Mouse (Mus musculus): ENCODE data around the gene Smg6. TPM values are rescaled to one million over a fixed set of nuclear protein-coding genes. Genes with fewer than 3 reads are reported as not detected.

Gene Smg6
- polyA plus RNA-seq, 1 experiment from 2014 or later = 14.6 TPM

GRCm38 (mm10) chr11:74981464-74981863 is 55.8 kb downstream of the Smg6 start:
- ATAC-seq = no peak
- Histone ChIP-seq H3K4me3 (ENCODE audit: low read depth, low read length) (no peak overlapping the region), H3K27me3 (ENCODE audit: control insufficient read depth, insufficient read depth, low read depth, low read length) (no peaks in the 10 kb centered on the region), H3K4me2 (ENCODE audit: low read length) (no peak overlapping the region), H3K4me1 (ENCODE audit: control insufficient read depth, insufficient read depth, low read length) (no peaks in the 10 kb centered on the region), H3K9me3 (replicated peaks; ENCODE audit: control insufficient read depth, low read length, poor library complexity, severe bottlenecking) (no peaks in the 10 kb centered on the region), H3K36me3 (ENCODE audit: control insufficient read depth, insufficient read depth, low read length) (peaks cover 2% of the 10 kb centered on the region; the same call in 1 of the 2 replicates), H3K27ac (ENCODE audit: low read length) (no peak overlapping the region; the same call in 1 of the 2 replicates), H3K9ac (ENCODE audit: low read depth, low read length) (no peak overlapping the region)
- WGBS = 49% methylated on average over 2 of the region's 2 CpGs

- Histone ChIP-seq H3K9me3 (replicated peaks; ENCODE audit: control insufficient read depth, low read length, poor library complexity, severe bottlenecking) (no peaks in the 10 kb centered on the region), H3K36me3 (ENCODE audit: control insufficient read depth, insufficient read depth, low read length) (peaks cover 2% of the 10 kb centered on the region; the same call in 1 of the 2 replicates), H3K27ac (ENCODE audit: low read length) (no peak overlapping the region), H3K4me1 (ENCODE audit: control insufficient read depth, insufficient read depth, low read length) (no peaks in the 10 kb centered on the region), H3K4me3 (ENCODE audit: low read depth, low read length) (no peak overlapping the region), H3K27me3 (ENCODE audit: control insufficient read depth, insufficient read depth, low read depth, low read length) (no peaks in the 10 kb centered on the region), H3K9ac (ENCODE audit: low read depth, low read length) (no peak overlapping the region), H3K4me2 (ENCODE audit: low read length) (no peak overlapping the region)
- ATAC-seq = no peak
These were observed 56.6 kb downstream of the Smg6 start for GRCm38 (mm10) chr11:74982241-74982640.

- Histone ChIP-seq H3K27ac (ENCODE audit: low read length) (no peak overlapping the region), H3K9ac (ENCODE audit: low read depth, low read length) (no peak overlapping the region), H3K9me3 (replicated peaks; ENCODE audit: control insufficient read depth, low read length, poor library complexity, severe bottlenecking) (no peaks in the 10 kb centered on the region), H3K4me3 (ENCODE audit: low read depth, low read length) (no peak overlapping the region), H3K4me1 (ENCODE audit: control insufficient read depth, insufficient read depth, low read length) (no peaks in the 10 kb centered on the region), H3K36me3 (ENCODE audit: control insufficient read depth, insufficient read depth, low read length) (peaks cover 8% of the 10 kb centered on the region), H3K4me2 (ENCODE audit: low read length) (no peak overlapping the region), H3K27me3 (ENCODE audit: control insufficient read depth, insufficient read depth, low read depth, low read length) (no peaks in the 10 kb centered on the region)
- 52% methylated on average over 5 of the region's 5 CpGs for WGBS
- ATAC-seq = no peak
These were observed 62.5 kb downstream of the Smg6 start for GRCm38 (mm10) chr11:74988162-74988561.

GRCm38 (mm10) chr11:74989047-74989446 is 63.4 kb downstream of the Smg6 start:
- no peaks in the 10 kb centered on the region for H3K4me1 ChIP-seq (ENCODE audit: control insufficient read depth, insufficient read depth, low read length)
- no peaks in the 10 kb centered on the region for H3K9me3 ChIP-seq (replicated peaks; ENCODE audit: control insufficient read depth, low read length, poor library complexity, severe bottlenecking)
- no peak overlapping the region for H3K4me3 ChIP-seq (ENCODE audit: low read depth, low read length)
- no peak overlapping the region for H3K4me2 ChIP-seq (ENCODE audit: low read length)
- no peak overlapping the region for H3K9ac ChIP-seq (ENCODE audit: low read depth, low read length)
- H3K36me3 ChIP-seq (ENCODE audit: control insufficient read depth, insufficient read depth, low read length) = peaks cover 8% of the 10 kb centered on the region; the same call in 1 of the 2 replicates
- H3K27ac ChIP-seq (ENCODE audit: low read length) = no peak overlapping the region
- no peak for ATAC-seq
- H3K27me3 ChIP-seq (ENCODE audit: control insufficient read depth, insufficient read depth, low read depth, low read length) = no peaks in the 10 kb centered on the region
- WGBS = 86% methylated on average over 2 of the region's 2 CpGs

- WGBS = 80% methylated on average over 5 of the region's 5 CpGs
- Histone ChIP-seq H3K9ac (ENCODE audit: low read depth, low read length) (no peak overlapping the region), H3K4me1 (ENCODE audit: control insufficient read depth, insufficient read depth, low read length) (no peaks in the 10 kb centered on the region), H3K27ac (ENCODE audit: low read length) (no peak overlapping the region), H3K9me3 (replicated peaks; ENCODE audit: control insufficient read depth, low read length, poor library complexity, severe bottlenecking) (no peaks in the 10 kb centered on the region), H3K36me3 (ENCODE audit: control insufficient read depth, insufficient read depth, low read length) (peaks cover 6% of the 10 kb centered on the region; the same call in 1 of the 2 replicates), H3K27me3 (ENCODE audit: control insufficient read depth, insufficient read depth, low read depth, low read length) (no peaks in the 10 kb centered on the region), H3K4me2 (ENCODE audit: low read length) (no peak overlapping the region), H3K4me3 (ENCODE audit: low read depth, low read length) (no peak overlapping the region)
- no peak for ATAC-seq
These were observed 64.9 kb downstream of the Smg6 start for GRCm38 (mm10) chr11:74990501-74990900.

GRCm38 (mm10) chr11:74991290-74991689 is 65.7 kb downstream of the Smg6 start:
- Histone ChIP-seq H3K27ac (ENCODE audit: low read length) (no peak overlapping the region), H3K4me3 (ENCODE audit: low read depth, low read length) (no peak overlapping the region), H3K4me2 (ENCODE audit: low read length) (no peak overlapping the region), H3K4me1 (ENCODE audit: control insufficient read depth, insufficient read depth, low read length) (no peaks in the 10 kb centered on the region), H3K9me3 (replicated peaks; ENCODE audit: control insufficient read depth, low read length, poor library complexity, severe bottlenecking) (no peaks in the 10 kb centered on the region), H3K27me3 (ENCODE audit: control insufficient read depth, insufficient read depth, low read depth, low read length) (no peaks in the 10 kb centered on the region), H3K36me3 (ENCODE audit: control insufficient read depth, insufficient read depth, low read length) (peaks cover 6% of the 10 kb centered on the region; the same call in 1 of the 2 replicates), H3K9ac (ENCODE audit: low read depth, low read length) (no peak overlapping the region)
- ATAC-seq = no peak
- WGBS = 86% methylated on average over 1 of the region's 1 CpGs

GRCm38 (mm10) chr11:74992427-74992987 is 66.9 kb downstream of the Smg6 start:
- no peaks in the 10 kb centered on the region for H3K4me1 ChIP-seq (ENCODE audit: control insufficient read depth, insufficient read depth, low read length)
- H3K36me3 ChIP-seq (ENCODE audit: control insufficient read depth, insufficient read depth, low read length) = peaks cover 6% of the 10 kb centered on the region; the same call in 1 of the 2 replicates
- H3K9ac ChIP-seq (ENCODE audit: low read depth, low read length) = no peak overlapping the region
- no peak overlapping the region for H3K4me3 ChIP-seq (ENCODE audit: low read depth, low read length)
- 89% methylated on average over 9 of the region's 9 CpGs for WGBS
- no peak overlapping the region for H3K27ac ChIP-seq (ENCODE audit: low read length)
- H3K4me2 ChIP-seq (ENCODE audit: low read length) = no peak overlapping the region
- no peak for ATAC-seq
- no peaks in the 10 kb centered on the region for H3K27me3 ChIP-seq (ENCODE audit: control insufficient read depth, insufficient read depth, low read depth, low read length)
- no peaks in the 10 kb centered on the region for H3K9me3 ChIP-seq (replicated peaks; ENCODE audit: control insufficient read depth, low read length, poor library complexity, severe bottlenecking)

GRCm38 (mm10) chr11:74994141-74994540 is 68.5 kb downstream of the Smg6 start:
- 92% methylated on average over 1 of the region's 1 CpGs for WGBS

GRCm38 (mm10) chr11:74994856-74995255 is 69.2 kb downstream of the Smg6 start:
- Histone ChIP-seq H3K36me3 (ENCODE audit: control insufficient read depth, insufficient read depth, low read length) (peaks cover 8% of the 10 kb centered on the region; the same call in 1 of the 2 replicates), H3K4me1 (ENCODE audit: control insufficient read depth, insufficient read depth, low read length) (no peaks in the 10 kb centered on the region), H3K4me3 (ENCODE audit: low read depth, low read length) (no peak overlapping the region), H3K9ac (ENCODE audit: low read depth, low read length) (no peak overlapping the region), H3K9me3 (replicated peaks; ENCODE audit: control insufficient read depth, low read length, poor library complexity, severe bottlenecking) (no peaks in the 10 kb centered on the region), H3K27me3 (ENCODE audit: control insufficient read depth, insufficient read depth, low read depth, low read length) (no peaks in the 10 kb centered on the region), H3K27ac (ENCODE audit: low read length) (no peak overlapping the region), H3K4me2 (ENCODE audit: low read length) (no peak overlapping the region)
- ATAC-seq = no peak

More at GRCm38 (mm10) chr11:74994141-74994540, 68.5 kb downstream of the Smg6 start:
- Histone ChIP-seq H3K9me3 (replicated peaks; ENCODE audit: control insufficient read depth, low read length, poor library complexity, severe bottlenecking) (no peaks in the 10 kb centered on the region), H3K4me3 (ENCODE audit: low read depth, low read length) (no peak overlapping the region), H3K27me3 (ENCODE audit: control insufficient read depth, insufficient read depth, low read depth, low read length) (no peaks in the 10 kb centered on the region), H3K36me3 (ENCODE audit: control insufficient read depth, insufficient read depth, low read length) (peaks cover 8% of the 10 kb centered on the region; the same call in 1 of the 2 replicates), H3K4me1 (ENCODE audit: control insufficient read depth, insufficient read depth, low read length) (no peaks in the 10 kb centered on the region), H3K9ac (ENCODE audit: low read depth, low read length) (no peak overlapping the region), H3K4me2 (ENCODE audit: low read length) (no peak overlapping the region), H3K27ac (ENCODE audit: low read length) (no peak overlapping the region)
- no peak for ATAC-seq

All from midbrain, embryonic 16.5 days (tissue).